Mouse (Mus musculus) neural tube, embryonic 13.5 days (tissue): Measurements from ENCODE around the gene Il17ra. TPM values are rescaled to one million over a fixed set of nuclear protein-coding genes. Genes with fewer than 3 reads are reported as not detected.
A peak's percentile ranks its signal among the peaks of the same experiment; 100 is the strongest.

Source experiments
- ATAC-seq: fragments of 200-750 bp; cut with Nextera tagmentation; 2 replicates; pipeline ENCODE4 v1.8.0; 2017; ENCODE audit warnings: low read depth, mild to moderate bottlenecking, moderate TSS enrichment, moderate library complexity
- H3K27ac ChIP-seq: fragments of 300-500 bp; sonication (generic); replicated peaks from 2 replicates; pipeline ENCODE4 v1.5.1; 2015; ENCODE audit warnings: moderate library complexity, mild to moderate bottlenecking, inconsistent platforms
- H3K27me3 ChIP-seq: fragments of 300-500 bp; sonication (generic); 2 replicates; pipeline ENCODE4 v1.6.1; 2015; ENCODE audit warnings: mild to moderate bottlenecking, inconsistent platforms
- H3K36me3 ChIP-seq: fragments of 300-500 bp; sonication (generic); 2 replicates; pipeline ENCODE4 v1.6.1; 2015; ENCODE audit warnings: mild to moderate bottlenecking, inconsistent platforms
- H3K4me1 ChIP-seq: fragments of 300-500 bp; sonication (generic); replicated peaks from 2 replicates; pipeline ENCODE4 v1.6.1; 2015; ENCODE audit warnings: inconsistent platforms
- H3K4me2 ChIP-seq: fragments of 300-500 bp; sonication (generic); 2 replicates; pipeline ENCODE4 v1.6.1; 2015; ENCODE audit warnings: inconsistent platforms, mild to moderate bottlenecking, moderate library complexity
- H3K4me3 ChIP-seq: fragments of 300-500 bp; sonication (generic); 2 replicates; pipeline ENCODE4 v1.5.1; 2015; ENCODE audit warnings: mild to moderate bottlenecking, inconsistent platforms
- H3K9ac ChIP-seq: fragments of 300-500 bp; sonication (generic); 2 replicates; pipeline ENCODE4 v1.6.1; 2015; ENCODE audit warnings: moderate library complexity, mild to moderate bottlenecking, inconsistent platforms
- H3K9me3 ChIP-seq: fragments of 300-500 bp; sonication (generic); 2 replicates; pipeline ENCODE4 v1.6.1; 2016; ENCODE audit warnings: inconsistent platforms
- WGBS: fragments of 180-500 bp; shearing (Covaris S2); methylation state at CpG from one replicate; pipeline ENCODE4 v1.1.7; 2015; 5-methylcytosine and 5-hydroxymethylcytosine counted together
- polyA plus RNA-seq: library from polyadenylated mRNA; unstranded; fragments of >200 nt; fragmentation: Nextera tagmentation; extraction: Ambion mirVana; gene quantifications from 2 replicates; pipeline ENCODE4 v1.2.1, GENCODE M21; 2015

The Il17ra gene
- polyA plus RNA-seq, 1 experiment from 2014 or later, result 9.5 TPM

DNA sequence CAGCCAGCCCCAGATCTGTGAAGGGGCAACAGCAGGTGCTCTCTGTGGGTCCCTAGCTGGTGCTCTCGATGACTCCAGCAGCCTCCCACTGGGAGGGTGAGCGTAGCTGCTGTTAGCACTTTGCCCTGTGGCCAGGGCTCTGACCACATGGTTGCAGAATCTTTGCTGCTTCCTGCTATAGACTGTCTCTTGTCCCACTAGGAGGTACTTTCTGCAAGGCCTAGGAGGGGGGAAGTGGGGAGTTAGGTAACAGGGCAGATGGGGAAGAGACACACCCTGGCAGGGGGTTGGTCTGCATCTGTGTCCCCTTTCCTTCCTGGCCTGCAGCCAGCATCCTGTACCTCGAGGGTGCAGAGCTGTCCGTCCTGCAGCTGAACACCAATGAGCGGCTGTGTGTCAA, 10.4 kb downstream of the Il17ra start:
- no peaks in the 10 kb centered on the region for H3K9me3 ChIP-seq
- peaks cover 56% of the 10 kb centered on the region for H3K4me1 ChIP-seq
- 0 out of 2 replicates have a peak overlapping the region, but pooled peaks have one; percentile 7 for H3K4me2 ChIP-seq
- no peaks in the 10 kb centered on the region for H3K27me3 ChIP-seq
- ATAC-seq, result peak; percentile 20
- WGBS, result 18% methylated on average over 5 of the region's 5 CpGs
- no peak overlapping the region for H3K4me3 ChIP-seq
- peaks cover 11% of the 10 kb centered on the region; the same call in 1 of the 2 replicates for H3K36me3 ChIP-seq
- peak overlapping the region; percentile 93 for H3K27ac ChIP-seq
- H3K9ac ChIP-seq, result no peak overlapping the region

DNA sequence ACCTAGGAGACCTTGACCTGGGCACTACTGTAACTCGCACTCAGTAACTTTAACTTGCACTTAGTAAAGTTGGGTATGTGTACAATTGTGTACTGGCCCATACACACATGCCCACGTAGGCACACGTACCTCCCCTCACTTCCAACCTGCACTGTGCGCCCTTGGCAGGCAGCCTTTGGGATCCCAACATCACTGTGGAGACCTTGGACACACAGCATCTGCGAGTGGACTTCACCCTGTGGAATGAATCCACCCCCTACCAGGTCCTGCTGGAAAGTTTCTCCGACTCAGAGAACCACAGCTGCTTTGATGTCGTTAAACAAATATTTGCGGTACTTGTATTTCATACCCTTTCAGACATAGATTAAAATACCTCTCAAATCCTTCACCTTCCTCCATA, 12.2 kb downstream of the Il17ra start:
- peaks cover 30% of the 10 kb centered on the region for H3K36me3 ChIP-seq

DNA sequence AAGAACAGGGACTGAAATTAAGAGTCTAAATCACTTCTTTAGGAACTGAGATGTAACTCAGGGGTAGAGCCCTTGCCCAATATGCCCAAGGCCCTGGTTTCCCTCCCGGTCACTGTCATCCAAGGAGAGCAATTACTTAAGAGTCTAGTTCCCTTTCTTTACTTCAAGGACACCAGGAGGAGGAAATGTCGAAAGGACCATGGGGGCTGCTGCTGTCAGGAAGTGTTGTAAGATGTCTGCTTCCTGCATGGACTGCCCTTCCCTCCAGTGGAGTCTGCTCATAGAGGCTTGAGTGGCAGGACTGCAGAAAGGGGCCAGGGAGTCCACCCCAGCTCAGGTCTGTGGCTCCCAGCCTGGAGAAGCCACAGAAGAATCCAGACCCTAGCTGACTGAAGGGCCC, 16.3 kb downstream of the Il17ra start:
- ATAC-seq, result no peak
- no peak overlapping the region for H3K4me3 ChIP-seq
- no peaks in the 10 kb centered on the region for H3K27me3 ChIP-seq
- no peak overlapping the region for H3K27ac ChIP-seq
- H3K4me2 ChIP-seq, result no peak overlapping the region
- H3K36me3 ChIP-seq, result peaks cover 49% of the 10 kb centered on the region
- WGBS, result 80% methylated on average over 2 of the region's 2 CpGs
- no peaks in the 10 kb centered on the region for H3K9me3 ChIP-seq
- H3K4me1 ChIP-seq, result peaks cover 6% of the 10 kb centered on the region
- no peak overlapping the region for H3K9ac ChIP-seq

More for the DNA sequence above, 12.2 kb downstream of the Il17ra start:
- no peak overlapping the region for H3K4me3 ChIP-seq
- ATAC-seq, result no peak
- no peaks in the 10 kb centered on the region for H3K27me3 ChIP-seq
- 83% methylated on average over 8 of the region's 8 CpGs for WGBS
- H3K4me2 ChIP-seq, result no peak overlapping the region
- H3K4me1 ChIP-seq, result peaks cover 46% of the 10 kb centered on the region
- no peak overlapping the region for H3K9ac ChIP-seq
- no peaks in the 10 kb centered on the region for H3K9me3 ChIP-seq
- no peak overlapping the region for H3K27ac ChIP-seq

DNA sequence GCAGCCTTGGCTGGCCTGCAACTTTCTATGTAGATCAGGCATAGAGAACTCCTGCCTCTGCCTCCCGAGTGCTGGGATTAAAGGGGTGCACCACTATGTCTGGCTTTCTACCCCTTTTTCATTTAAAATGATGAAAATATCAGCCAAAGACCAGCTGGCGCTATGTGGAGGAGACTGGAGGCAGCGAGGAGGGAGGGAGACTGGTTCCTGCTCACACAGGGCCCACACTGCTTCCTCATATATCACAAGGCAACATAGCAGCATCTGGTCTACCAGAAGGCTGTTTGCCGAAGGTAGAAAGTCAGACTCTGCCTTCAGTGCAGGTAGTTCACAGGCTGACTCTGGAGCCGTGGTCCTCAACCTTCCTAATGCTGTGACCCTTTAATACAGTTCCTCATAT, 17.3 kb downstream of the Il17ra start:
- Histone ChIP-seq H3K27ac (no peak overlapping the region), H3K4me3 (no peak overlapping the region), H3K4me2 (no peak overlapping the region), H3K9me3 (no peaks in the 10 kb centered on the region), H3K27me3 (no peaks in the 10 kb centered on the region), H3K9ac (no peak overlapping the region), H3K36me3 (peaks cover 49% of the 10 kb centered on the region), H3K4me1 (no peaks in the 10 kb centered on the region; the same call in 1 of the 2 replicates)
- ATAC-seq, result no peak
- 91% methylated on average over 5 of the region's 5 CpGs for WGBS

DNA sequence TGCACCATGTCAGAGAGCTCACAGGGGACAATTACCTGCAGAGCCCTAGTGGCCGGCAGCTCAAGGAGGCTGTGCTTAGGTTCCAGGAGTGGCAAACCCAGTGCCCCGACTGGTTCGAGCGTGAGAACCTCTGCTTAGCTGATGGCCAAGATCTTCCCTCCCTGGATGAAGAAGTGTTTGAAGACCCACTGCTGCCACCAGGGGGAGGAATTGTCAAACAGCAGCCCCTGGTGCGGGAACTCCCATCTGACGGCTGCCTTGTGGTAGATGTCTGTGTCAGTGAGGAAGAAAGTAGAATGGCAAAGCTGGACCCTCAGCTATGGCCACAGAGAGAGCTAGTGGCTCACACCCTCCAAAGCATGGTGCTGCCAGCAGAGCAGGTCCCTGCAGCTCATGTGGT, 18.5 kb downstream of the Il17ra start:
- Histone ChIP-seq H3K27me3 (no peaks in the 10 kb centered on the region), H3K4me3 (no peak overlapping the region), H3K36me3 (peaks cover 49% of the 10 kb centered on the region), H3K9ac (no peak overlapping the region), H3K27ac (no peak overlapping the region), H3K9me3 (no peaks in the 10 kb centered on the region), H3K4me2 (no peak overlapping the region), H3K4me1 (no peaks in the 10 kb centered on the region; the same call in 1 of the 2 replicates)
- ATAC-seq, result no peak
- WGBS, result 90% methylated on average over 6 of the region's 6 CpGs

DNA sequence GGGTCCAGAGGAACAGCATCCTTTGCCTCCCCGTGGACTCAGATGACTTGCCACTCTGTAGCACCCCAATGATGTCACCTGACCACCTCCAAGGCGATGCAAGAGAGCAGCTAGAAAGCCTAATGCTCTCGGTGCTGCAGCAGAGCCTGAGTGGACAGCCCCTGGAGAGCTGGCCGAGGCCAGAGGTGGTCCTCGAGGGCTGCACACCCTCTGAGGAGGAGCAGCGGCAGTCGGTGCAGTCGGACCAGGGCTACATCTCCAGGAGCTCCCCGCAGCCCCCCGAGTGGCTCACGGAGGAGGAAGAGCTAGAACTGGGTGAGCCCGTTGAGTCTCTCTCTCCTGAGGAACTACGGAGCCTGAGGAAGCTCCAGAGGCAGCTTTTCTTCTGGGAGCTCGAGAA, 19.0 kb downstream of the Il17ra start:
- Histone ChIP-seq H3K4me1 (no peaks in the 10 kb centered on the region; the same call in 1 of the 2 replicates), H3K27me3 (no peaks in the 10 kb centered on the region), H3K4me2 (no peak overlapping the region), H3K36me3 (peaks cover 46% of the 10 kb centered on the region), H3K9me3 (no peaks in the 10 kb centered on the region), H3K9ac (no peak overlapping the region), H3K4me3 (no peak overlapping the region), H3K27ac (no peak overlapping the region)
- ATAC-seq, result no peak
- 89% methylated on average over 14 of the region's 14 CpGs for WGBS

DNA sequence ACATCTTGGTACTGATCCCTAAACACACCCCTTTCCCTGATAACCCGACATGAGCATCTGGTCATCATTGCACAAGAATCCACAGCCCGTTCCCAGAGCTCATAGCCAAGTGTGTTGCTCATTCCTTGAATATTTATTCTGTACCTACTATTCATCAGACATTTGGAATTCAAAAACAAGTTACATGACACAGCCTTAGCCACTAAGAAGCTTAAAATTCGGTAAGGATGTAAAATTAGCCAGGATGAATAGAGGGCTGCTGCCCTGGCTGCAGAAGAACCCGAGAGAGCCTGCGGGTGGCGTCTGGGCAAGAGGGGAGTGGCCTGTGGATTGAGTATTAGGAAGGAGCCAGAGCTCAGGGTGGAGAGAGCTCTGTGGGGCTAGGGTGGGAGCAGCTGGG, 19.7 kb downstream of the Il17ra start:
- no peaks in the 10 kb centered on the region for H3K27me3 ChIP-seq
- no peaks in the 10 kb centered on the region for H3K9me3 ChIP-seq
- WGBS, result 42% methylated on average over 6 of the region's 6 CpGs
- peaks cover 45% of the 10 kb centered on the region for H3K36me3 ChIP-seq
- no peak overlapping the region for H3K9ac ChIP-seq
- H3K4me2 ChIP-seq, result no peak overlapping the region
- no peak overlapping the region for H3K27ac ChIP-seq
- H3K4me1 ChIP-seq, result no peaks in the 10 kb centered on the region; the same call in 1 of the 2 replicates
- ATAC-seq, result no peak
- no peak overlapping the region for H3K4me3 ChIP-seq

DNA sequence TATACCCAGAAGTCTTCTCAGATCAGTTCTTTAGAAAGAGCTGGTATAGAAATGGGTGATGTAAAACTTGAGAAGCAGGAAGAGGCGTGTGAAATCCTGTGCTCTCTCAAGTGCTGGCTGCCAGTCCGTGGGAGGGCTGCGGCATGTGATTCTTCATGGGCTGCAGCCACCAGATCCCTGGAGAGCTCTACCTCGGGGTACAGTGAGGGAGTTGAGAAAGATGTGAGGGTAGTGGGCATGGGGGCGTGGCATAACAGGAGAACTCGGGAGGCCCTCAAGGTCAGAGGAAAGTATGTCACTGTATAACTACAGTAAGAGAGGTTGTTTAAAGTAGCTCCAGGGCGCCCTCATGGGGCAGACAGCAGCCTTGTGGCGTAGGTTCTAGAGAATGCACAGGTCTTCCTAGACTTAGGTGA, 20.2 kb downstream of the Il17ra start:
- no peaks in the 10 kb centered on the region; the same call in 1 of the 2 replicates for H3K4me1 ChIP-seq
- no peak overlapping the region for H3K4me2 ChIP-seq
- no peak overlapping the region for H3K9ac ChIP-seq
- no peak for ATAC-seq
- H3K36me3 ChIP-seq, result peaks cover 40% of the 10 kb centered on the region
- no peaks in the 10 kb centered on the region for H3K27me3 ChIP-seq
- H3K9me3 ChIP-seq, result no peaks in the 10 kb centered on the region
- no peak overlapping the region for H3K4me3 ChIP-seq
- WGBS, result 35% methylated on average over 8 of the region's 8 CpGs
- no peak overlapping the region for H3K27ac ChIP-seq

DNA sequence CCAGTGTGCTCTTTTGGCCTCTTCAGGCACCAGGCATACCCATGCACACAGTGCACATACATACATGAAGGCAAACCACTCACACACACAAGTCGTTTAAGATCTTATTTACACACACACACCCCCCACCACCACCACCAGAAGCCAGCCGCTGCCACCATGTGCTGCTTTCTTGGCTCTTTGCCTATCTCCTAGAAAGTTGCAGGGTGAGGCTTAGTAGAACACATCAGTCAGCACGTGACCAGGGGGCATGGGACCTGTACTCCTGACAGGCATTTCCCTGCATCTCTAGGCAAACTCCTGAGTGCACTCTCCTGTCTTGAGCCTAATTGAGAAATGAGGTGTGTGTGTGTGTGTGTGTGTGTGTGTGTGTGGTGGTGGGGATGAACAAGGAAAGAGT, 22.0 kb downstream of the Il17ra start:
- no peak overlapping the region for H3K9ac ChIP-seq
- ATAC-seq, result no peak
- H3K27me3 ChIP-seq, result no peaks in the 10 kb centered on the region
- 79% methylated on average over 3 of the region's 3 CpGs for WGBS
- no peak overlapping the region for H3K27ac ChIP-seq
- H3K9me3 ChIP-seq, result no peaks in the 10 kb centered on the region
- H3K4me1 ChIP-seq, result peaks cover 16% of the 10 kb centered on the region
- H3K36me3 ChIP-seq, result peaks cover 22% of the 10 kb centered on the region
- no peak overlapping the region for H3K4me2 ChIP-seq
- H3K4me3 ChIP-seq, result no peak overlapping the region

DNA sequence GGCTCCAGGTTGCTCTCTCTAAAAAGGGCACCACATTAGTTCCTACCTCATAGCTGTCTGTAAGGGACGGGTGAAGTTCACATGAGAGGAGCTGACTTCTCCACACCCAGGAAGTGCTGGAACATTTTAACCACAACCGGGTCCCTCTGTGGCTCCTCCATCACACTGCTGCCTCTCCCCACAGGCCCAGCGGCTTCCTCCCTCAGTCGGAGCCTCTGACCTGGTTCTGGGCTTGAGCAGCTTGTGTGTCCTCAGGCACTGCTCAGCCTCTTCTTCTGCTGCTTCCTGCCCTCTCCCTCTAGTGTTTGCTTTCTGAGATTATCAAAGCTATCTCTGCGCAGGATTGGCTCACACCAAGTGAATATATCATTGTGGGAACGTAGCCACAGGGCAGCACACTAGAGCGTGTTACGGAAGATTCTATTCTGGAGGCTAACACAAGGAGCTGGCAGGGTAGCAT, 23.0 kb downstream of the Il17ra start:
- H3K9me3 ChIP-seq, result no peaks in the 10 kb centered on the region
- no peak overlapping the region for H3K27ac ChIP-seq
- H3K36me3 ChIP-seq, result peaks cover 12% of the 10 kb centered on the region
- peaks cover 26% of the 10 kb centered on the region for H3K4me1 ChIP-seq
- no peak overlapping the region for H3K9ac ChIP-seq
- 67% methylated on average over 8 of the region's 8 CpGs for WGBS
- no peaks in the 10 kb centered on the region for H3K27me3 ChIP-seq
- H3K4me2 ChIP-seq, result no peak overlapping the region
- no peak overlapping the region for H3K4me3 ChIP-seq
- no peak for ATAC-seq

DNA sequence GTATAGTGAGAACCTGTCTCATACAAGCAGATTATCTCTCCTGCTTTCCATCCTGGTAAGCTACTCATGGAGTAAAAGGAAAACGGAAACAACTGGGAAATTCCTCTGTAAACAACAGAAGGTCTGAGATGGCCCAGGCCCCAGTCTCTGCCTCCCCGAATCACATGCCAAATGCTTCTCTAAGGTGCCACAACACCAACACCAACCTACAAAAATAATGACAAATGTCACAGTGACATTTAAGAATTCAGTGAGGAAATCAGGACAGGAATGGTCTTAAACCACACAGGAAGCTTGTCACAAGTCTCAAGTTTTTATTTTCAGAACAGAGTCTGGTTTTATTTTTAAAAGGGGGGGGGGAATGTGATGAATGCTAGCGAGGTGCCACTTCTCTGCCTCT, 25.6 kb downstream of the Il17ra start:
- 79% methylated on average over 3 of the region's 3 CpGs for WGBS
- H3K27me3 ChIP-seq, result no peaks in the 10 kb centered on the region; the same call in 1 of the 2 replicates
- no peak overlapping the region for H3K27ac ChIP-seq
- no peaks in the 10 kb centered on the region for H3K36me3 ChIP-seq
- peaks cover 45% of the 10 kb centered on the region for H3K4me1 ChIP-seq
- H3K9me3 ChIP-seq, result no peaks in the 10 kb centered on the region
- H3K4me3 ChIP-seq, result no peak overlapping the region
- H3K4me2 ChIP-seq, result no peak overlapping the region
- no peak for ATAC-seq
- no peak overlapping the region for H3K9ac ChIP-seq

DNA sequence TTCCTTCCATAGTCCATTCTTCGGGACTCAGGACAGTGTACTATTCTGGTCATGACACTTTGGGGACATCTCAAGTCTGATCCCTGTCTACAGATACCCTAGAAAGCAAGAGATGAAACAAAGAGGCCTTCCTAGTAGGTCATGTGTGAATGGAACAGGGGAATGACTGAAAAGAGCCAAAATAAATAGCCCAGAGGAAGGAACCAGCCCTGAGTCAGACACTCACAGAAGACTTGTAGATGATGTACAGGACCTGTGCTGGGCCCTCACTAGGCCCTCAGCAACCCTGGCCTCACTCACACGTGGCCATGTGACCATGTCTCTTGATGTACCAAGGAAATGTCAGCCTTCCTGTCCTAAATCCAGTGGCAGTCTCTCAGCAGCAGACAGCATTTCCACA, 26.4 kb downstream of the Il17ra start:
- 74% methylated on average over 2 of the region's 2 CpGs for WGBS

DNA sequence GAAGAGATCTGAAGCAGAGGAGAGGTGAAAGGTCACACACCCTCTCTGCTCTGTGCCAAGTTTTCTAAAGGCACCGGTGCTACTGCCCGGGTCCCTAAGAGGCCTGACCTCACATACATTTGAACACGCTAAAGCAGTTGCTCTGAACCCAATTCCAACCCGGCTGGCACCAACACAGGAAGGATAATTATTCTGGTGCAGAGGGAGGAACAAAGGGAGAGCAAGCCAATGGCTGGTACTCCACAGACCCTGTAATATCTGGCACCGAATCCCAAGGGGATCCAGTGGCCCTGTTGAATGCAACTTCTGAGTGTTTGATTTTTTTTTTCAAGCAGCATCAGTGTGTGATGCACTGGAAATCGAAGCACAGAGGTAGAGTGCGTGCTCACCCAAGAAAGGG, 28.0 kb downstream of the Il17ra start:
- 41% methylated on average over 7 of the region's 7 CpGs for WGBS
- H3K4me3 ChIP-seq, result peak overlapping the region; percentile 84
- no peaks in the 10 kb centered on the region for H3K36me3 ChIP-seq
- H3K9ac ChIP-seq, result peak overlapping the region; percentile 96
- H3K27ac ChIP-seq, result no peak overlapping the region
- ATAC-seq, result no peak
- H3K9me3 ChIP-seq, result no peaks in the 10 kb centered on the region
- peaks cover 56% of the 10 kb centered on the region for H3K4me1 ChIP-seq
- H3K4me2 ChIP-seq, result peak overlapping the region; percentile 84
- H3K27me3 ChIP-seq, result no peaks in the 10 kb centered on the region; the same call in 1 of the 2 replicates

More for the DNA sequence above, 26.4 kb downstream of the Il17ra start:
- H3K9me3 ChIP-seq, result no peaks in the 10 kb centered on the region
- H3K27me3 ChIP-seq, result no peaks in the 10 kb centered on the region; the same call in 1 of the 2 replicates
- H3K27ac ChIP-seq, result no peak overlapping the region
- peak overlapping the region; percentile 84 for H3K4me2 ChIP-seq
- no peak for ATAC-seq
- H3K4me1 ChIP-seq, result peaks cover 51% of the 10 kb centered on the region
- no peak overlapping the region for H3K4me3 ChIP-seq
- H3K36me3 ChIP-seq, result no peaks in the 10 kb centered on the region
- H3K9ac ChIP-seq, result peak overlapping the region; percentile 45; the same call in 1 of the 2 replicates
